Mouse (Mus musculus) lung, postnatal 0 days (tissue): ENCODE measurements around the gene Dapp1.

Experiments
- CTCF ChIP-seq: IDR thresholded peaks from 2 replicates; pipeline ENCODE4 v1.5.1; 2016; ENCODE audit warnings: antibody characterized with exemption, mild to moderate bottlenecking
- EP300 ChIP-seq: IDR thresholded peaks from 2 replicates; pipeline ENCODE4 v1.6.1; 2016; ENCODE audit warnings: antibody characterized with exemption, mild to moderate bottlenecking, control low read depth

- TF ChIP-seq CTCF (0 out of 2 replicates have a peak, but pooled peaks have one; percentile 10), EP300 (no peak)
These were observed 29.0 kb downstream of the Dapp1 start for GRCm38 (mm10) chr3:137952225-137952913.
